Mouse (Mus musculus) left cerebral cortex, adult 2 months (tissue): Measurements from ENCODE around the gene Pus7l. TPM values are rescaled to one million over a fixed set of nuclear protein-coding genes. Genes with fewer than 3 reads are reported as not detected.

ENCODE experiments used
- DNase-seq, 2 experiments: peaks; one replicate each; pipeline ENCODE4 v3.0.0; 2021 to 2022; ENCODE audit warnings: low spot score in 2 of 2, mixed read lengths in 1 of 2; ENCODE audit errors: extremely low spot score in 1 of 2
- H3K27ac ChIP-seq: fragments of 200-600 bp; 2 replicates; pipeline ENCODE4 v1.8.1; 2022
- H3K4me3 ChIP-seq: fragments of 200-600 bp; 2 replicates; pipeline ENCODE4 v1.8.1; 2022
- CTCF ChIP-seq: fragments of 200-600 bp; IDR thresholded peaks from 2 replicates; pipeline ENCODE4 v1.8.1; 2022; ENCODE audit warnings: antibody characterized with exemption, mild to moderate bottlenecking, moderate library complexity
- intact Hi-C: fragments of 180-260 bp; cut with DNase I; formaldehyde crosslinking; loops from one replicate; pipeline ENCODE4 v1.15.1; 2025
- total RNA-seq, 2 experiments: library from RNA; stranded (reverse); gene quantifications; 2 replicates each; pipeline ENCODE4 v1.2.3; 2021

Gene Pus7l
- total RNA-seq, 2 experiments from 2014 or later, result 3.0 to 3.1 TPM

DNA sequence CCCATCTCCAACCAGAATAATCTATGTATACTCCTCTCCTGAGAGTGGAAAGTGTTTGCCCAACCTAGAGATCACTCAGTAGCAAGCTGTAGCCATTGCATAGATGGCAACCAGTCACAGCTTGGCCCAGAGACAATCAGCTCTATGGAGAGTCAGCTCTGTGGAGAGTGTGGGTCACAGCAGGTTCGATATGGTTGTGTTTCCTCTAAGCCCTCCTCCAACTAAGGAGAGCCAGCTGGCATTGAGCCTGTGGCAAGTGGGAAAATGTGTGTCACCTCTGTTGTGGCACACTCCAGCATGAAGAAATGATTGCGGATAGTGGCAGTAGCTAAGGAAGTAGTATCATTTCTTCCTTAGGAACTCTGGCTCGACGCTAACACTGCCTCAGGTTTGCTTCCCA is 28.2 kb upstream of the Pus7l start:
- intact Hi-C loops, result no loop called here
- no peak for TF ChIP-seq CTCF
- DNase-seq, result no peak
- Histone ChIP-seq H3K4me3 (no peak overlapping the region), H3K27ac (no peak overlapping the region)

DNA sequence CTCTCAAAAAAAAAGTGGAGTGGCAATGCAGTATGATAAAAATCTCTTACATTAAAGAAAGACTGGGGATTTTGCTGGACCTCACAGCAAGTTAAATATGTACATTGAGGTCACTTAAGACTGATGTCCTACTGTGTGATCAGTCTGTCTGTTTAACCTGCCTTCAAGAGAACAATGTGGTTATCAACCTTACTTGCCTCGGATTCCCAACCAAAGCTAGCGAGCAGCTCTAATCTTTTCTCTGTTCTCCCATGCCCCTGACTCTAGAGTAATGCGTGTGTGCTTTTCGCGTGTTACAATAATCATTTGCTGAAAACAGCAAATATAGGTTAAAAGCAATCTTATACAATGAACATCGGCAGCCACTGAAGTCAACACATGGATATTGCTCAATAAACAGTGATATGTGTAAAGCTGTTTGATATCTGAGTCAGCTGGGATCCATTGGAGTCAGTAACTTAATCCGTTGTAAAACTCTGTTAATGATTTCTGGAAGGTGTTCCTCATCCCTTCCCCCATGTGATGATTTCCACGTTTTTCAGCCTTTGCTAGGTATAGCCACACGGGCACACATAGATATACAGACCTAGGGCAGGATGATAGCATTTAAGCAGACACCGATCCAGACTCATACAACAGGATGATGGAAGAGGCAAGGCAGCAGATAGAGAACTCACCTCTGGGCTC is 25.3 kb upstream of the Pus7l start:
- TF ChIP-seq CTCF, result no peak
- DNase-seq, result no peak
- intact Hi-C loops, result no loop called here
- Histone ChIP-seq H3K4me3 (no peak overlapping the region), H3K27ac (no peak overlapping the region)

DNA sequence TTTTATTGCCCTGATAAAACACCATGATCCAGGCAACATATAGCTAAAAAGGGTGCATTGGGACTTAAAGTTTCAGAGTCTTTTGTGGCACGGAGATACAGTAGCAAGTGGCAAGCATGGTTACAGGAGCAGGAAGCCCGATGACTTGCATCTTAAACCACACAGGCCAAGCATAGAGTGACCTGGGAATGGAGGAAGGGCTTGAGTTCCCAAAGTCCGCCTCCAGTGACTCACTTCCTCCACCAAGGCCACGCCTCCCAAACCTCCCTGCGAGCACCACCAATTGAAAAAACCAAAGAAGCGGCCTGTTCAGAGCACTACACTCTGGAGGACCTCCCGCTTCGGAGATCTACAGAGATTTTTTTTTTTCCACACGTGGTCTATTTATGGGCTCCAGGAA is 22.5 kb upstream of the Pus7l start:
- Histone ChIP-seq H3K27ac (no peak overlapping the region), H3K4me3 (no peak overlapping the region)
- TF ChIP-seq CTCF, result no peak
- DNase-seq, result no peak
- intact Hi-C loops, result no loop called here

DNA sequence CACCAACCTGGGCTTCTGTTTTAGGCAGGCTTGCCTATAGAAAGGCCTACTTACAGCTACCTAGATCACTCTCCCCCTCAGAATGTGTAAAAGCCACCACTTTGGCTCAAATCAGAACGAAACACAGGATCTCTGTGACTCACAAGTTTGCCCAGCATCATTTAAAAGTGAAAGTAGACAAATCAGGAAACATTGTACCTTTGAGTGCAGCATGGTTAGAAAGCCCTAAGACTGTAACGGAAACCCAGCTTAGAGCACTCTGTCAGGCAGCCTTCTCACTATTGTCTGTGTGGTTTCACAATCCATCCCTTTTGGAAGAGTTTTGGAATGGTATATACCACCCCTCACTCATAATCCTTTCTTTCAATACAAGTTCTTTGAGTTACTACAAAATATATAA is 21.6 kb upstream of the Pus7l start:
- H3K27ac ChIP-seq, result no peak overlapping the region
- no peak for TF ChIP-seq CTCF
- H3K4me3 ChIP-seq, result no peak overlapping the region
- DNase-seq, result no peak
- intact Hi-C loops, result no loop called here

DNA sequence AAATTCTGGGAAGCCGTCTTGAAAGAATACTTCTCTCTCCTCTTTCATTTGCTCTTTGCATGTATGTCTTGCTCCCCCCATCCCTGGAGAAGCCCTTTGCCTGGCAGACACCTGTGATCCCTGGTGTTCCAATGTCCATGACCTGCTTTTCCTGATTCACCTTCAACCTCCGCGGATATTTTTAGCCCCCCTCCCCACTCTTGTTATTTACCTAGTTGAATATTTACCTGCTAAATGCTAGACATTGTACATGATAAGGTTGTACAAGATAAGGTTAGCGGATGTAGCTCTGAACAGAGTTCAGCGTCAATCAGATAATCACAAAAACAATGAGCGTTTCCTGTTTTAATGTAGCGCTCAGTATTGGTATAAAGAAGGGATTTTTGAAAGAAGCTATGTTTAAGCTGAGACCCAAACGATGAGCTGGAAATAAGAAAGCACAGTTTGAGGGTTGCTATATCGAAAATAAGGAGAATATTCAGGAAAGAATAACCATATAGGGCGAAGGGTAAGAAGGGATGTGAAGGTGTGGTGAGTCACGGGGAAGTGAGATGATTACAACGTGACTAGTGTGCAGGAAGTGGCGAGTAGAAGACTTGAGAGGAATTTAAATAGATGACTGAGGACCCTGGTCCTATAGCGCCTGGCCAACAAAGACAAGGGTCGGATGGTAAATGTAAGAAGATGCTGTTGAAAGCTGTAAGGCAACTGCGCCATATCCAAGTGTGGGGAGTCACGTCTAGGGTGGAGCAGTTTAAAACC is 15.7 kb upstream of the Pus7l start:
- Histone ChIP-seq H3K27ac (no peak overlapping the region), H3K4me3 (no peak overlapping the region)
- intact Hi-C loops, result loop anchor here (1.0 to 10.0 kb wide), 2 partner anchors 42 to 1016 kb away; no protein-coding TSS in a partner anchor
- DNase-seq, result no peak
- TF ChIP-seq CTCF, result no peak

DNA sequence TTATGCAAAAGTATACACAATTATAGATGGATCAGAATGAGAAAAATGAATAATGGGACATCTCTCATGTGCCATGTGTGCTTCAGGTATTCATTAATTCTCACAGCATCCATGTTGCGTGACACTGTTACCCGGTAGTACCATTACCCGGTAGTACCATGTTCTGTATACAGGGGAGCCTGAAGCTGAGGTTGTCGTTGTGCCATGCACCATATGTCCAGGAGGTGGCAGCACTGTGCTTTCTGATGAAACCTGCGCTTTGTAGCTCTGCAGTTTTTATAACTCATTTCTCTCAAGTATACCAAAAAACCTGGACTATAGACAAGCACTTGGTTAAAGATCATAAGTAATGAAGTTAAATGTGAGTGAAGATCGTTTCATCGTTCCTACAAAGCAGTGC is 14.1 kb upstream of the Pus7l start:
- peak; percentile 83 to 90 for DNase-seq
- Histone ChIP-seq H3K4me3 (no peak overlapping the region), H3K27ac (no peak overlapping the region)
- TF ChIP-seq CTCF, result peak; percentile 97
- intact Hi-C loops, result loop anchor here (1.0 to 10.0 kb wide), 2 partner anchors 104 to 1017 kb away; no protein-coding TSS in a partner anchor

DNA sequence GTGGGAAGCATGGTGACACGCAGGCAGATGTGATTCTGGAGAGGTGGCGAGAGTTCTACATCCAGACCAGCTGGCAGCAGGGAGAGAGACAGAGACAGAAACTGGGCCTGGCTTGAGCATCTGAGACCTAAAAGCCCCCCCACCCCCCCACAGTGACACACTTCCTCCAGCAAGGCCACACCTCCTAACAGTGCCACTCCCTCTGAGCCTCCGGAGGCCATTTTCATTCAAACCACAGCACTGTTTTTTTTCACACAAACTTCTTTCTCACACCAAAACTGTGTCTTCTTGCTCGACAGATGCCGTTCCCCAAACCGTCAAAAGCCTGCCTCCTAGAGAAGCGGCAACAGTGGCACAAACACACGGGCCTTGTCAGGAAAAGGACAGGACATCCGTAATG is 10.2 kb upstream of the Pus7l start:
- no peak for TF ChIP-seq CTCF
- intact Hi-C loops, result loop anchor here (10.0 kb wide), 1 partner anchor 1021 kb away; no protein-coding TSS in a partner anchor
- Histone ChIP-seq H3K27ac (no peak overlapping the region), H3K4me3 (no peak overlapping the region)
- no peak for DNase-seq

DNA sequence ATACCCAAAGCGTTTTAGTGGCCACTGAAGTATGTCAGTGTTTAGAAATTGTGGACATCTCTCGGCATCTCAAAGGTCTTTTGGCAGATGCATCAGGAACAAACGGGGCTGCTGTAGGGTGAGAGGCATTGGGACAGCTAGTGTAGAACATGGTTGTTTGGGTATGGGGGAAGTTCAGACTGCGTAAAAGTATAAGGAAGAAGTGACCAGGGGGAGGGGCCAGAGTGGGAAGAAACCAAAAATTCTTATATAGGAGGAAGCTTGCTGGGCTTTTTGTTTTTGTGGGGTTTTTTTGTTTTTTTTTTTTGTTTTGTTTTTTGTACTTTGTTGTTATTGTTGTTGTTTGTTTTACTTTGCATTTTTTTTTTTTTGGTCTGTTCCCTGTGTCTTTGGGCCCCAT is 1.5 kb upstream of the Pus7l start:
- DNase-seq, result no peak
- intact Hi-C loops, result no loop called here

DNA sequence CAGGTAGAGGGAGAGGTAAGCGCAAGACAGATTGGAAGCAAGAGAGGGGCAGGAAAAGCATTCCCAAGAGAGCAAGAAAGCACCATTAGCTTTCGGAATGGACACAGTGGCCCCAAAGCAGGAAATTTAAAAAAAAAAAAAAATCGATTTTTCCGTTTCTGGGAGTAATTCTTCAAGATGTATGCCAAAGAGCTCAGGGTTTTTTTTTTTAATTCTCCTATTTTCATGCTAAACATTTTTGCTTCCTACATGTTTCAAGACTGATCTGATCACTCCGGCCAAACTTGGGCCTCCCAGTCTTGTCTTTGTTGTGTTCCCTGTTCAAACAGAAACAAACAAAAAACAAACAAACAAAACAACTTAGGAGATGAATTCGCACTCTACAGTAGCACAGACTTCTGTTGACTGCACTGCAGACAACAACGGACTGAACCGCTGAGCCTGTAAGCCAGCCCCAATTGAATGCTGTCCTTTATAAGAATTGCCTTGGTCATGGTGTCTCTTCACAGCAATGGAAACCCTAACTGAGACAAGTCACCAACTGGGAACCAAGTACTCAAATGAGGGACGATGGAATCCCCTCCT is 797 bp upstream of the Pus7l start:
- intact Hi-C loops, result no loop called here
- TF ChIP-seq CTCF, result no peak
- no peak for DNase-seq
- H3K4me3 ChIP-seq, result peak overlapping the region; percentile 90
- peak overlapping the region; percentile 89 for H3K27ac ChIP-seq

More for the DNA sequence above, 1.5 kb upstream of the Pus7l start:
- Histone ChIP-seq H3K27ac (no peak overlapping the region), H3K4me3 (no peak overlapping the region)
- no peak for TF ChIP-seq CTCF

DNA sequence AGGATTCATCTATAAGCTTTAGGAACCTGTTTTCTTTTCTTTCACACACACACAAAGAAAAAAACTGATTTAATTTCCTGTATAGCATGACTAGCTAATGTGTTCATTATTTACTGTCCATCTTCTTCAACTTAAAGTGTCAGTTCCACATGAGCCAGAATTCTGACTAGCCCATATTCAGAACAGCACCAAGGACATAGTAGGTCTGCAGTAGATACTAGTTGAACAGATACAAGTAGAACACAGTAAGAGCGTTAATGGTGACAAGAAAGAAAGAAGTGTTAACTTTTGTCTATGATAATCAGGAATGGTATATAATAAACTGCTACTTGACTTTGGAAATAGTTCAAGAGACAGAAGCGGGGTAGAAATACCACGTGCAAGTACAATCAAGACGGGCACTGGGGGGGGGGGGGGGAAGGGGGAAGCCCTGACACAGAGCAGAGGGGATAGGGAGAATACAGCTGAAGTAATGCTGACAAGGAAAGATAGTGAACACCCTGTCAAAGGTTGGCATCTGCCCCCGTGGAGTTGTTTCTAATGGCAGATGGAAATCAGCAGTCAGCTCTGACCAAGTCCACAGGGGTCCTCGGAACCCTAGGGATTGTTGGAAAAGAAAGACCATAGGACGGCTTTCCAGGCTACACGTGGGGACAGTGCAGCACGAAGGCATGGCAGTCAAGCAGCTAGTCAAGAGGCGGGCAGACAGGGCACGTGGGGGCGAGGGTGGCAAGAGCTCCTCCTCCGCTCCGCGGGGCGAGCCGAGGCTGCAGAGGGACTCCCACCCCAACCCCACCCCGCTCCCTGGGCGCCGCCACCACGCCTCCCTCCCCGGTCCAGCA is 559 bp downstream of the Pus7l start:
- no peak for DNase-seq
- intact Hi-C loops, result no loop called here
- no peak for TF ChIP-seq CTCF
- H3K27ac ChIP-seq, result peak overlapping the region; percentile 89
- peak overlapping the region; percentile 90 for H3K4me3 ChIP-seq

DNA sequence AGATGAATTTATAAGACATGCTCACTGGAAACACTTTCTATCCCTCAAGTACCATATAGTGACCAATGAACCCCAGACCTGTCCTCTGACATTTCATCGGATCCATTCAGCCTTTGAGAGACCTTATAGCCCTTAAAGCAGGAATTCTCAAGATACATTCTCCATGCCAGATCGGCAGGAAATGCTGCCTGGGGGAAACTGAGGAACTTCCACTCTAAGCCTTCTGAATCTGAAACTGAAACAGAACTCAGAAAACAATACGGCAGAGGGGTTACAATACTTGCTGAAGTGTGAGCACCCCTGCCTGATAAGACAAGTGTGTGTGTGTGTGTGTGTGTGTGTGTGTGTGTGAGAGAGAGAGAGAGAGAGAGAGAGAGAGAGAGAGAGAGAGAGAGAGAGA is 4.1 kb downstream of the Pus7l start:
- H3K27ac ChIP-seq, result no peak overlapping the region
- H3K4me3 ChIP-seq, result no peak overlapping the region
- DNase-seq, result no peak
- TF ChIP-seq CTCF, result no peak
- intact Hi-C loops, result no loop called here

DNA sequence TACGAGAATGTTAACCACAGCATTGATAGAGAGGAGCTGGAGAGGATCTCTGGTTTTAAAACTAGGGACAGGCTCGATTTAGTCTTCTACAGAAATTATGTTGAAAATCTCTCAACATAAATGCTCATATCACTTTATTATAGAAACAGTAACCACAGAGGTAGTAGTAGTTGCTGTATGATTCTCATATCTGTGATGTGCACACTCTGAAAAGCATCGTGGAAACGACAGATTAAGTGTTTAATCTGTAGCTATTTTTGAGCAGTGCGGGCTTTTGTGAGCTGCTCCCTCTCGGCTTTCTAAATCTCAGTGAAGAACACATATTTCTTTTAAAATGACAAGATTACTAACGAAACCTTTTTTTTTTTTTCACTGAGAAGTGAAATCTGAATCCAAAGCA is 7.8 kb downstream of the Pus7l start:
- H3K27ac ChIP-seq, result no peak overlapping the region
- no peak overlapping the region for H3K4me3 ChIP-seq
- TF ChIP-seq CTCF, result no peak
- no peak for DNase-seq
- intact Hi-C loops, result no loop called here
